Mouse (Mus musculus) midbrain, postnatal 0 days (tissue): ENCODE data around the gene Glp1r. TPM values are rescaled to one million over a fixed set of nuclear protein-coding genes. Genes with fewer than 3 reads are reported as not detected.

Experiments
- ATAC-seq: fragments of 200-750 bp; cut with Nextera tagmentation; 2 replicates; pipeline ENCODE4 v1.8.0; 2017; ENCODE audit warnings: moderate number of reproducible peaks, mild to moderate bottlenecking, moderate TSS enrichment, moderate library complexity; ENCODE audit not compliant: low FRiP score
- DNase-seq: peaks from one replicate; pipeline ENCODE4 v3.0.0-alpha.2; 2015; ENCODE audit warnings: low spot score
- H3K27ac ChIP-seq: fragments of 300-500 bp; sonication (generic); 2 replicates; pipeline ENCODE4 v1.5.1; 2014; ENCODE audit warnings: low read depth, mild to moderate bottlenecking, low read length, mixed read lengths
- H3K27me3 ChIP-seq: fragments of 300-500 bp; sonication (generic); 2 replicates; pipeline ENCODE4 v1.6.1; 2014; ENCODE audit warnings: low read length, control low read depth, mixed read lengths; ENCODE audit not compliant: insufficient read depth
- H3K36me3 ChIP-seq: fragments of 300-500 bp; sonication (generic); 2 replicates; pipeline ENCODE4 v1.6.1; 2014; ENCODE audit warnings: low read length, control low read depth, mixed read lengths; ENCODE audit not compliant: insufficient read depth
- H3K4me1 ChIP-seq: fragments of 300-500 bp; sonication (generic); 2 replicates; pipeline ENCODE4 v1.6.1; 2014; ENCODE audit warnings: mild to moderate bottlenecking, control low read depth, antibody characterized with exemption, low read length, mixed read lengths; ENCODE audit not compliant: insufficient read depth
- H3K4me2 ChIP-seq: fragments of 300-500 bp; sonication (generic); 2 replicates; pipeline ENCODE4 v1.6.1; 2014; ENCODE audit warnings: low read depth, mild to moderate bottlenecking, low read length, mixed read lengths; ENCODE audit not compliant: poor library complexity, severe bottlenecking
- H3K4me3 ChIP-seq: fragments of 300-500 bp; sonication (generic); 2 replicates; pipeline ENCODE4 v1.5.1; 2014; ENCODE audit warnings: low read depth, mild to moderate bottlenecking, low read length, moderate library complexity
- H3K9ac ChIP-seq: fragments of 300-500 bp; sonication (generic); replicated peaks from 2 replicates; pipeline ENCODE4 v1.6.1; 2014; ENCODE audit warnings: mild to moderate bottlenecking, low read length, moderate library complexity, mixed read lengths; ENCODE audit not compliant: poor library complexity, severe bottlenecking
- H3K9me3 ChIP-seq: fragments of 300-500 bp; sonication (generic); 2 replicates; pipeline ENCODE4 v1.6.1; 2016; ENCODE audit warnings: low read length, control low read depth
- CTCF ChIP-seq: IDR thresholded peaks from 2 replicates; pipeline ENCODE4 v1.5.1; 2016; ENCODE audit warnings: antibody characterized with exemption, mild to moderate bottlenecking
- WGBS: fragments of 180-500 bp; shearing (Covaris S2); extraction: QIAGEN DNeasy Blood & Tissue Kit; methylation state at CpG from one replicate; pipeline ENCODE4 v1.1.7; 2014; 5-methylcytosine and 5-hydroxymethylcytosine counted together
- polyA plus RNA-seq: library from polyadenylated mRNA; unstranded; fragments of >200 nt; fragmentation: Nextera tagmentation; extraction: Ambion mirVana; gene quantifications from 2 replicates; pipeline ENCODE4 v1.2.1, GENCODE M21; 2015
- total RNA-seq: library from RNA; depleted of rRNA; stranded (reverse); fragments of >200 nt; gene quantifications from 2 replicates; pipeline ENCODE4 v1.2.3, GENCODE M21; 2014

Glp1r gene
- total and polyA plus RNA-seq, 2 experiments from 2014 or later: 1.5 to 3.4 TPM

DNA sequence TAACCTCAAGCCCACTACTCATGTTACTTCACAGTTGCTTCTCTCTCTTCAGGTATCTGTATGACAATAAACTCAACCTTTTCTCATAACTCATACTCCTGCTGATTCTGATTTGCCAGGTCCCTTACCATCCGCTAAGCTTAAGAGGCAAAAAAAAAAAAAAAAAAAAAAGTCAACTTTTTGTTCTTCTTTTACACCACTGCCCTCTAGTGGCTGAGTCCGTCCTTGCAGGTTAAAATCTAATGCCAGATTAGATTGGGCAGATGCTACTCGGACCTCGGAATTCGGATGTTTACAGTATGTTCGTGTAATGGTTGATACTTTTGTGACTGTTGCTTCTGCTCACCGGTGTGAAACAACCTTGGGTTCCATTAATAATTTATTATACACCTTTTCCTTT, 49.2 kb downstream of the Glp1r start:
- Histone ChIP-seq H3K27me3 (no peaks in the 10 kb centered on the region), H3K36me3 (no peaks in the 10 kb centered on the region), H3K4me2 (no peak overlapping the region), H3K27ac (no peak overlapping the region), H3K4me1 (no peaks in the 10 kb centered on the region), H3K9me3 (no peaks in the 10 kb centered on the region), H3K9ac (no peak overlapping the region), H3K4me3 (no peak overlapping the region)
- DNase-seq (peak; percentile 72), ATAC-seq (no peak)
- 3% methylated on average over 7 of the region's 7 CpGs for WGBS
- peak; percentile 96 for TF ChIP-seq CTCF

DNA sequence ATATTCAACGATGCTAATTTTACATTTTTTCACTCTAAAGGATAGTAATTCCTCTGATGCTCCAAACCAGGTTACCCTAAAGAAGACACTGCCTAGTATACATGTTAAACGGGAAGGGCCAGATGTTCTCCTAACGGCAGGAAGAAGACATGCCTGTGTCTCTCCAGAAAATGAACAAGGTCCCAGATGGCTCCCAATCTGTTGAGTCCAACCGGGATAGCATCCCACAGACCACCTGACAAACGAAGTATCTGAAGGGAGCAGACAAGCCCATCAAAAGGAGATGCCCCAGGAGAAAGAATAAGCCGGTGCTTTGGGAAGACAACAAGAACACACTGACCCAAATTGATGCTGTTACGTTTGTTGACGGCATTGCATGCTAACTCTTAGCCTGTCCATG, 50.0 kb downstream of the Glp1r start:
- no peak for DNase-seq
- H3K36me3 ChIP-seq: no peaks in the 10 kb centered on the region
- H3K27ac ChIP-seq: no peak overlapping the region
- no peaks in the 10 kb centered on the region for H3K27me3 ChIP-seq
- ATAC-seq: no peak
- H3K9me3 ChIP-seq: no peaks in the 10 kb centered on the region
- no peak for TF ChIP-seq CTCF
- 64% methylated on average over 8 of the region's 8 CpGs for WGBS
- no peak overlapping the region for H3K4me3 ChIP-seq
- H3K9ac ChIP-seq: no peak overlapping the region
- no peak overlapping the region for H3K4me2 ChIP-seq
- no peaks in the 10 kb centered on the region for H3K4me1 ChIP-seq

DNA sequence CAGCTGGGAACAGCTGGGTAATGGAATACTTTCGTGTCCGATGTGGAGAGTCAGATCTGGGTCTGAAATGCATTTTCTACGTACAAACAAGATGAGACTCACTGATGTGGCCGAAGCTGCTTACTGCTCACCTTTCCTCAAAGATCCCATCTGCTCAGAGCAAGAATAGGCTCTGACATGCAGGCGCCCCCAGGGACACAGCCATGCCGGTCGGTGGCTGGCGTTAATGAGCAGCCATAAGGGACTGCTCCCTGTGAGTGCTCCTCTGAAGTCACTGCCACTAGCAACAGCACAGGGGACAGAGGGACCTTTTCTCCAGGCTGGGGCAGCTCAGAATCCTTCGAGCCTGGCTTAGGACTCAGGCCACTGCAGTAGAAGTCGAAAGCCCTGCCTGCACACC, 52.7 kb downstream of the Glp1r start, which contains the start of gene Umodl1:
Umodl1 (plus strand) TSS at position 301 of the 400 bp plus-strand sequence.
- 40% methylated on average over 10 of the region's 10 CpGs for WGBS

DNA sequence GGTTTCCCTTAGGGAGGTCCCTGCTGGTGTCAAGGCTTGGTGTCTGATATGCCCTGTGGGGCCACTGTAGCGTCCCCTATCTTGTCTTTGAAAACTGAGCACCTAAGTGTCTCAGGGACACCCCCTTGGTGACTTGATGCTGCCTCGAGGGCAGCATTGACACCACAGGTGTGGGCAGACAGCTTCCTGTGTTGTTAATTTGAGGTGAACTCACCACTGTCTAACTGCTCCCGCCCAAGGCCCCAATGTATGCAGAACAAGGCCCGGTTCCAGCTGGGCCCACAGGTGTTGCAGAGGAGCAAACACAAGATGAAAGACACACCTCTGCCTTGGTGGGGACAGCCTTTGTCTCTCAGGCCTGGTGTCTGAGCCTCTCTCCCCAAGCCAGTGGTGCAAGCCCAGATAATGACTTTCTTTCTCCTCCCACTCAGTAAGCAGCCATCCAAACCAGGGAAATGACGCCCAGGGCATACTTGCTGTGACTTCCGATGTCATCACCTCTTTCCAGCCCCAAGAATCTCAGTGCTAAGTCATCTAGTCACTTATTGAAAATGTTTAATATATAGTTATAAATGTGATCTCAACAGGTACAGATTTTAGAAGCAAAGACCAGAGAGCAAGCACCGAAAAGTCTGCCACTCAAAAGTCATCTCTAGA, 60.4 kb downstream of the Glp1r start:
- no peak overlapping the region for H3K4me2 ChIP-seq
- H3K27ac ChIP-seq: no peak overlapping the region
- H3K27me3 ChIP-seq: no peaks in the 10 kb centered on the region
- no peak for DNase-seq
- no peak overlapping the region for H3K9ac ChIP-seq
- ATAC-seq: no peak
- H3K9me3 ChIP-seq: no peaks in the 10 kb centered on the region
- no peaks in the 10 kb centered on the region for H3K36me3 ChIP-seq
- 80% methylated on average over 7 of the region's 7 CpGs for WGBS
- TF ChIP-seq CTCF: no peak
- H3K4me1 ChIP-seq: no peaks in the 10 kb centered on the region
- no peak overlapping the region for H3K4me3 ChIP-seq

More for the DNA sequence above, 52.7 kb downstream of the Glp1r start, which contains the start of gene Umodl1:
- Histone ChIP-seq H3K4me1 (no peaks in the 10 kb centered on the region), H3K27ac (no peak within 1 kb of the TSS), H3K4me3 (no peak within 1 kb of the TSS), H3K4me2 (no peak within 1 kb of the TSS), H3K36me3 (no peaks in the 10 kb centered on the region), H3K9ac (no peak within 1 kb of the TSS), H3K9me3 (no peaks in the 10 kb centered on the region), H3K27me3 (no peaks in the 10 kb centered on the region)
- DNase-seq (no peak), ATAC-seq (no peak)
- no peak for TF ChIP-seq CTCF

DNA sequence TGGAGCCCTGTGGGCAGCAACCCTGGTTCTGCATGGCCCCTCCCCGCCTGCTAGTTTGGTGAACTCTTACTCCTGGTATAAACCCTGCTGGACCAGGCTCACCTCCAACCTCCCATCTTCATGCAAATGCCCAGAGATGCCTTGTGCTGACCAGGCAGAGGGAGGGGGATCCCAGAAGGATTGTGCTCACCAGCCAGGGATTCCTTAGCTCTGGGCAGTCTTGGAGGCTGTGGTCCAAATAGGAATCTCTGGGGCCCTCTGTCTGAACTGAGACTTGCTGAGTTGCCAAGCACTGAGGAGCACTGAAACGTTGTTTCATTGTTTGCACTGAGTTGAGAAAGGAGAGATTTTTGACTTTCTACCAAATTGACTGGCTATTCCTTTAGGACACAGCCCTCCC, 61.3 kb downstream of the Glp1r start:
- no peak for TF ChIP-seq CTCF
- H3K27me3 ChIP-seq: no peaks in the 10 kb centered on the region
- no peak for ATAC-seq
- H3K9me3 ChIP-seq: no peaks in the 10 kb centered on the region
- peak; percentile 36 for DNase-seq
- H3K27ac ChIP-seq: no peak overlapping the region
- no peak overlapping the region for H3K4me3 ChIP-seq
- no peak overlapping the region for H3K9ac ChIP-seq
- WGBS: 41% methylated on average over 2 of the region's 2 CpGs
- H3K36me3 ChIP-seq: no peaks in the 10 kb centered on the region
- H3K4me1 ChIP-seq: no peaks in the 10 kb centered on the region
- H3K4me2 ChIP-seq: no peak overlapping the region

DNA sequence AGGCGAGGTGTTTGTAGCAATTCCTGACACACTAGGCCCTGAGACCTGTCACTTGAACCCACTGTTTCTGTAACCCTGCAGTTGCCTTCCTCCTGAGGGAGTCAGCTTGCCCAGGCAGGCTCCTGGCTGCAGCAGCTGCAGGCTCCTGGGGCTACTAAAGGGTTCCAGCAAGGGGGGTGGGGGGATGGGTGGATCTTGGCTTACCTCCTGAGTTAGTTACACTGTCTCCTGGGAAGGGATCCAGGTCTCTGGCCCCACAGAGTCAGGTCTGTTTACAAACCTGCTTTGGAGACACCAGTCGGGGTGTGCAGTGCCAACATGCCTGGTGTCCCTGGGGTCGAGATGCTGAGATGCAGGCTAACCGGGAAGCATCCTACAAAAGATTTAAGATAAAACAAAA, 68.4 kb downstream of the Glp1r start:
- H3K4me1 ChIP-seq: no peaks in the 10 kb centered on the region
- 58% methylated on average over 4 of the region's 4 CpGs for WGBS
- no peak overlapping the region for H3K27ac ChIP-seq
- TF ChIP-seq CTCF: no peak
- peak; percentile 38 for DNase-seq
- no peaks in the 10 kb centered on the region for H3K9me3 ChIP-seq
- ATAC-seq: no peak
- no peaks in the 10 kb centered on the region for H3K27me3 ChIP-seq
- no peak overlapping the region for H3K9ac ChIP-seq
- no peak overlapping the region for H3K4me2 ChIP-seq
- no peaks in the 10 kb centered on the region for H3K36me3 ChIP-seq
- H3K4me3 ChIP-seq: no peak overlapping the region
